In genomic region chr2:27446812-27447211, GRCm38 (mm10) we compare ENCODE assay signal across 17 mouse cellular contexts.
"Had no signal": no experiment of that assay in that cellular context is flagged by ENCODE, and none has a peak within 500 bp of the region (broad histone marks: within the 10 kb centered on the region; RNA-seq: fewer than 3 reads in every experiment).

No protein-coding gene starts in this region.

- DNase-seq: kidney, postnatal 10 days; kidney, postnatal 36 days; layer of hippocampus, postnatal 36 days; liver, embryonic 13.5 days; lung, adult 2 months; right cerebral cortex, postnatal 14 days; right cerebral cortex, postnatal 4 days; thymus, adult 18-20 months; thymus, postnatal 36 days had no signal

- H3K9me3 ChIP-seq: kidney, embryonic 15.5 days; liver, embryonic 13.5 days; midbrain, embryonic 12.5 days; midbrain, embryonic 15.5 days; neural tube, embryonic 12.5 days; neural tube, embryonic 15.5 days had no signal

- H3K27ac ChIP-seq: kidney, embryonic 15.5 days; left cerebral cortex, adult 2 months; liver, embryonic 13.5 days; macrophage; midbrain, embryonic 12.5 days; midbrain, embryonic 15.5 days; neural tube, embryonic 12.5 days; neural tube, embryonic 15.5 days; stomach, postnatal 0 days had no signal

- ATAC-seq: midbrain, embryonic 15.5 days had no signal

- H3K4me2 ChIP-seq: kidney, embryonic 15.5 days; liver, embryonic 13.5 days; midbrain, embryonic 12.5 days; midbrain, embryonic 15.5 days; neural tube, embryonic 12.5 days; neural tube, embryonic 15.5 days had no signal

- H3K27me3 ChIP-seq: kidney, embryonic 15.5 days; liver, embryonic 13.5 days; midbrain, embryonic 12.5 days; midbrain, embryonic 15.5 days; neural tube, embryonic 12.5 days; neural tube, embryonic 15.5 days had no signal

- H3K4me3 ChIP-seq: kidney, embryonic 15.5 days; left cerebral cortex, adult 2 months; liver, embryonic 13.5 days; midbrain, embryonic 12.5 days; midbrain, embryonic 15.5 days; neural tube, embryonic 12.5 days; neural tube, embryonic 15.5 days had no signal

- H3K9ac ChIP-seq: kidney, embryonic 15.5 days; liver, embryonic 13.5 days; midbrain, embryonic 12.5 days; midbrain, embryonic 15.5 days; neural tube, embryonic 12.5 days; neural tube, embryonic 15.5 days had no signal
